Mouse (Mus musculus) layer of hippocampus, adult 11-12 months (tissue): ENCODE results near the gene Gm49322.
"Not testable (repeated sequence)": the region's sequence is repeated elsewhere in the genome, so short reads cannot be mapped to it uniquely, and the experiment has no call there.

ENCODE experiments used
- DNase-seq: peaks from one replicate; pipeline ENCODE4 v3.0.0; 2022; ENCODE audit warnings: low spot score

The Gm49322 gene

GRCm38 (mm10) chr10:80605721-80606120 lies at the start of gene Gm49322:
TSS of gene Gm49322 (plus strand) at chr10:80606021.
- not testable (repeated sequence) for DNase-seq

- DNase-seq = peak; percentile 79
Observed at GRCm38 (mm10) chr10:80557346-80557965, 48.4 kb upstream of the Gm49322 start.

- no peak for DNase-seq
Observed at GRCm38 (mm10) chr10:80559431-80559830, 46.4 kb upstream of the Gm49322 start.

DNA sequence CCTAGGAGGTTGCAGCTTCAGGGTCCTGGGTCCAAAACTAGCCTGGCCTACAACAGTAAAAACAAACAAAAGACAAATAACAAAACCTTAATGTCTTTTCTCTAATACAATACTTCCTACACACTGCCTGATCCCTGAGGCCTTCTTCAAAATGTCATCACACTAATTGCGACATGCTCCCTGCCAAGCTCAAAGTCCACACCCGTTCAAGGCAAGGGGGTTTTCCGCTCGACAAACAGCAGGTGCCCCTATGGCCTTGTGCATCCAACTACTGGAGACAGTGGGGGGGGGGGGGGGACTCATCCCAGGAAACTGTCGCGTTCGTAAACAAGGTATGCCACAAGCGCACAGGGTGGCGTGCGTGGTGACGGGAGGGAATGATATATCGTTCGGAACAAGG lies 45.2 kb upstream of the Gm49322 start:
- no peak for DNase-seq

GRCm38 (mm10) chr10:80561116-80561944 lies 44.5 kb upstream of the Gm49322 start, which contains the start of gene Rexo1:
TSS of gene Rexo1 (minus strand) at chr10:80561560.
- DNase-seq = peak; percentile 96

- peak; percentile 92 for DNase-seq
Observed at GRCm38 (mm10) chr10:80566375-80567092, 39.3 kb upstream of the Gm49322 start.

- DNase-seq = no peak
Observed at GRCm38 (mm10) chr10:80568876-80569275, 36.9 kb upstream of the Gm49322 start.

DNA sequence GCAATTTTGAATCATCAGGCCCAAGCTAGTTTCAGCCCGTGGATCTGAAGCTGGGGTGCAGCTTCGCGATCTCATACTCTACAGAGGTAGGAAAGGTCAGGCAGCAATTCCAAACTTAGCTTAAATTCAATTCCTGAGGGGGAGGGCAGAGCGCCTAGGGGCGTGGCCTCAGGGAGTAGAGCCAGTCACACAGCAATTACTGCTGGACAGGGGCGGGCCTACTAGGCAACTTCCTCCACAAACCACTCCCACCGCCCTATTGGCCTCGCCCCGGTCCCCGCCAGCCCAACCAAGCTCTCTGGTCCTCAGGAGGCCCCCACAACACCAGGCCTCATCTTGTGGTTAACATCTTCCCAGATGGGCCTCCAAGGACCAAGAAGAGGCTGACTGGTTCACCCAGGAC lies 36.2 kb upstream of the Gm49322 start:
- peak; percentile 60 for DNase-seq

DNA sequence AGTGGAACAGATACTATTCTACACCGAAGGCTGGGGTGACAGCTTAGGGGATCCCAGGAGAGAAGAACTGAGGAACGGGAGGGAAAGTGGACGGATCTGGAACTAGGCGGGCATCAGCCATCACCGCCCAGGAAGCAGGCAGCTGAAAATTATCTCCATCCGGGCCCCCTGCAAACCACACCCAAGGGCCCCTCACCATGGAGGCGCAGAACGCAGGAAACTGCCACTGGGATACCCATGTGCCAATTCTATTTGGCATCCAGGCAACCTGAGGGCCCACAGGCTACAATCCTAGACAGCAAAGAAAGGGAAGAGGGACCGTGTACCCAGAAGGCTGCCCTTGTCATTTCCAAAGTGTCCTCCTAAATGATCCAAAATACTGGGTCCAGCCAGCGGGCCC lies 35.4 kb upstream of the Gm49322 start:
- no peak for DNase-seq

- peak; percentile 55 for DNase-seq
Observed at GRCm38 (mm10) chr10:80570871-80571836, 34.7 kb upstream of the Gm49322 start.

DNA sequence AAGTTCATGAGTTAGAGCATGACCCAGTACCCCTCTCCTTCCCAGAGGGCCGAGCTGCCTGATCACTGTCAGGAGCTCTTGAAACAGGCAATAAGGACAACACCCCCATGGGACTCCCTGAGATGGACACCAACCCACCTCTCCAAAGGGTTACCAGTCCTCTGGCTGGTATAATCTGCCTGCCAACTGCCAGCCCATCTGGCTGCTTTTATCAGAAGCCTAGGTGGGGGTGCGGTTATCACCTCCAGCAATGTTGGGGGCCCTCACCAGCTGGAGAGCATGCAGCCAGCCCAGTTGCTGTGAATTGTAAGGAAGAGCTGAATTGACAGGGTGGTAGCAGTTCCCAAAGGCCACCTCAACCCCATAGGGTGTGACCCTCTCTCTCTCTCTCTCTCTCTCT lies 33.3 kb upstream of the Gm49322 start:
- DNase-seq = no peak

DNA sequence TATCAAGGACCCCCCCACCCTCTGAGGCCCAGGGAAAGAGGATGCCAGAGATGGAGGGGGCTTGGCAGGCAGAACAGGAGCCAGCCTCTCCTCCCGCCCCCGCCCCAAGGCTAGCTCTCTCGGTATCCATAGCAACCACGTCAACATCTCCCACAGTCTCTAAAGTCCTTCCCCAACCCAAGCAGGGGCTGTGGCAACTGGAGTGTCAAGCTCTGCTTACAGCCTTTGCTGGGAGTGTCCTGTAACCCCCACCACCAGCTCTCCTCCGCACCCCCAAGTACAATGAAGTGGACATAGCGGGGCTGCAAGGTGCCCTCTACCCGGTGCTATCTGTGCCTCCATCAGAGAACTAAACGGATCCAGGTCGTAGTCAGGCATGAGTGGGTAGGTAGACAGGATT lies 31.9 kb upstream of the Gm49322 start:
- no peak for DNase-seq

DNA sequence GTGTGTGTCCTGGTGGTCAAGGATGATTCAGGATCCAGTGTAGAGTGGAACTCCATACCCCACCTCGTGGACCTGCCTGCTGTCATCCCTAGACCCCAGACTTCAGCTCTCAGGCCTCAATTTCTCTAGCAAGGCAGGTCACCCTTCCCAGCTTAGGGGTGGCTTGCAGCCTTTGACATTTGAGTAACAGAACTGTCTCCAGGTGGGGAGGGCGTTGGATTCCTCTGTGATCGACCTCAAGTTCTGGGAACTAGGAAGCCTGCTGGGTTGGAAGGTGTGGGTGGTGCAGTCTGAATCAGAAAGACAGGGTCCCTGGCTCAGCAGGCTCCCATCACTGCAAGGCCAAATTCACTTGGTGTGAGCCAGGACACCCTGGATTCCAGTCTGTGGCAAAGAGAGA lies 30.9 kb upstream of the Gm49322 start:
- no peak for DNase-seq

DNA sequence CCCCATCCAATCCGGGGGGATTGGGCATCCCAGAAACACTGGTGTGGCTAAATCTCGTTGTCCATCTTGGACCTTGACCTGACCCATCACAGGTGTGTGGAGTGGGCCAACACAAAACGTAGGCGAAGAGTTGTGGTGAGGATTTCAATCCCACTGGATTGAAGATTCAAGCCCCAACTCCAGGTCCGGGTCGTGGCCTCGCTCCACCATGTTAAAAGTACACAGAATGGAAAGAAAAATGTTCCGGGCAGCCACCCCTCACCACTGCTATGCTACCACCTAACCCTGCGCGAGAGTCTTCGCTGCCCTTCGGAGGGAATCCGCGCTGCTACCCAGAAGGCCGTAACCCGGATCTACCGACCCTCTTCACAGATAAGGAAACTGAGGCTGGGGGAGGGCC lies 29.9 kb upstream of the Gm49322 start:
- no peak for DNase-seq

DNA sequence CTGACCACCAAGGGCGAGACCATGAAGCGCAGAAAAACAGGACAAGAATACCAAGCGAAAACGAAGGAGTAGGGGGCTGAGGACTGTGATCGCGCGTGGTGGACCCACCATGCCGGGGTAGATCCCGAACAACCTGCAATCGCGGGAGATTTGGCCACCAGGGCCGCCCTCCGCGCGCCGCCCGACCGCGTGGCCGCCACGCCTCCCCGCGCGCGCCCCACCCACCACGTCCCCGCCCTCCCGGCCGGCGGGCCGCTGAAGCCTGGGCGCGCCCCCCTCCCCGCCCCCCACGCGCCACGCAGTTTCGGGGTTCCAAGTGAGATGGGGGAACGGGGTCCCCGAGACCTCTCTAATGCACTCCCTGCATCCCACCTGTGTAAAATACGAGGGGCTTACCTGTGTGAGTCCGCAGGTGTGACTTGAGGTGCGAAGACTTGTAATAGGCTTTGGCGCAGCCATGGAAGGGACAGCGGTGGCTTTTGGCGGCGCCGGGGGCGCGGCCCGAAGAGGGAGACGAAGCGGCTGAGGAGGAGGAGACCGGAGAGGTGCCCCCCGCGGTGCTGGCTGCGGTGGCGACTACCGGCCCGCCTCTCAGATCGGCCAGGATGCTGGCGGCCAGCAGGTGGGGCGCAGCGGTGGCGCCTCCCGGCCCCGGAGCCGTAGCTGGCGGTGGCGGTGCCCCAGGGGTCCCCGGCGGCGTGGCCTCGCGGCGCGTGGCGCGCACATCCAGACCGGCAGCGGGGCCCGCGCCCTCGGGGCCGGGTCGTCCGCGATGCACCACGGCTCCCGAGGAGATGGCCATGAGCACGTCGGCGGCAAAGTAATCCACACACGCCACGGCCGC lies 29.2 kb upstream of the Gm49322 start:
- DNase-seq = peak; percentile 56

GRCm38 (mm10) chr10:80577195-80578130 lies 28.4 kb upstream of the Gm49322 start, which contains the start of gene Klf16:
TSS of gene Klf16 (minus strand) at chr10:80577321.
- DNase-seq = peak; percentile 98

DNA sequence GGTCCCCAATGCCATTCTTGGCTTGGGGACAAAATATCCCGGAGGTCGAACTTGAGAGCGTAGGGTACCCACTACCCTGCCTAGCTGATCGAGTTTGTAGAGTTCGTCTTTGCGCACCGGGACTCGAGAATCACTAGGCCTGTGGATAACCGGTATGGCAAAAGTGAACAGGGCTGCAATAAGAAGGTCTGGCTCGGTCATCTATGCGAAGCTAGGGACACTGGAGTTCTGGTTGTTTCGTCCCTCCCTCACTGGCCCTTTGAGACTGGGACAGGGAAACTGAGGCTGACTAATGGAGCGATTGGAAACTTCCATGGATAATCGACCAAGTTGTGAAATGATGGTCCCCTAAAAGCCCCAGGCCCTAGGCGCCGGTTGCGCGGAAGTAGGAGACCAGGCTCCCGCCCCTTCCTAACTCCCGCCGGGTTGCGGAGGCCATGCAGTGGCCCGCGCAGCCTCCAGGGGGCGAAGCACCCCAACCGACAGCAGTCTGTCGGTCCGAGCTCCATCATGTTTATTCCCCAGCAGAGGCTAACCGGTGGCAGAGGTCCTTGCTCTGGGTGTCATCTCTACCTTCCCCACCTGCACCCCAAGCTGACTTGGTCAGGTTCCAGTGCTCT lies 27.6 kb upstream of the Gm49322 start:
- peak; percentile 86 for DNase-seq

DNA sequence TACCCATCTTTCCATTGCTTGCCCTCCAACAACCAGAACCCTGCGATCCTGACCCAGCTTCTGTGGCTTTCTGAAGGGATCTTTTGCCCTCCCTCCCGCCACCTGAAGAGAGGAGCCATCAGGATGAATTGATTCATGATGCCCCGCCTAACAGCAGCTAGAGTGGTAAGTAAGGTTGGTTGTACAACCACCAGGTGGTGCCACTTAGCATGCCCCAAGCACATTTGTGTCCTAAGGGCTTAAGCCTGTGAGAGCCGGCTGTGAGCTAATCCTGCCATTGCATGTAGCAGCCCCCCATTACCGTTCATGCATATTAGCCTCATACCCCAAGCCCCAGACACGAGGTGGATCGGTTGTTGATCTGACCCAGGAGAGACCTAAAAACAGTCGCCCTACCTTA lies 26.9 kb upstream of the Gm49322 start:
- peak; percentile 70 for DNase-seq

- DNase-seq = no peak
Observed at GRCm38 (mm10) chr10:80583047-80583446, 22.8 kb upstream of the Gm49322 start.
